Mouse (Mus musculus): ENCODE measurements around the gene Cntn1. TPM values are rescaled to one million over a fixed set of nuclear protein-coding genes. Genes with fewer than 3 reads are reported as not detected.
A peak's percentile ranks its signal among the peaks of the same experiment; 100 is the strongest.

Cntn1 gene
- total RNA-seq (2021): 100 to 1,000 TPM; 270 to 288 TPM
- long read RNA-seq, experiment 1, full-length matches to known transcripts: 121 of 177 reads
- long read RNA-seq, experiment 1, partial matches to known transcripts: 38 of 177 reads
- long read RNA-seq, experiment 1, other reads (novel, unspliced or antisense): 18 of 177 reads
- long read RNA-seq, experiment 2, full-length matches to known transcripts: 55 of 95 reads
- long read RNA-seq, experiment 2, partial matches to known transcripts: 26 of 95 reads
- long read RNA-seq, experiment 2, other reads (novel, unspliced or antisense): 14 of 95 reads

- peak; percentile 80 to 90 for DNase-seq (ENCODE audit: low spot score in 2 of 2)
Observed at GRCm38 (mm10) chr15:92050996-92051352, at the start of gene Cntn1. Gene Cntn1 (plus strand): TSS chr15:92051165.

GRCm38 (mm10) chr15:92001431-92001830 lies 49.5 kb upstream of the Cntn1 start:
- DNase-seq (ENCODE audit: low spot score in 2 of 2): no peak

GRCm38 (mm10) chr15:92012165-92013083 lies 38.5 kb upstream of the Cntn1 start:
- no peak for DNase-seq (ENCODE audit: low spot score in 2 of 2)

- no peak for DNase-seq (ENCODE audit: low spot score in 2 of 2)
Observed at GRCm38 (mm10) chr15:92034111-92034510, 16.9 kb upstream of the Cntn1 start.

- no peak for DNase-seq (ENCODE audit: low spot score in 2 of 2)
Observed at GRCm38 (mm10) chr15:92042538-92042937, 8.4 kb upstream of the Cntn1 start.

- no peak for DNase-seq (ENCODE audit: low spot score in 2 of 2)
Observed at GRCm38 (mm10) chr15:92046042-92046441, 4.9 kb upstream of the Cntn1 start.

GRCm38 (mm10) chr15:92048031-92048430 lies 2.9 kb upstream of the Cntn1 start:
- DNase-seq (ENCODE audit: low spot score in 2 of 2): peak; percentile 9 to 30

GRCm38 (mm10) chr15:92048531-92048930 lies 2.4 kb upstream of the Cntn1 start:
- no peak for DNase-seq (ENCODE audit: low spot score in 2 of 2)

- DNase-seq (ENCODE audit: low spot score in 2 of 2): peak; percentile 51 to 68
Observed at GRCm38 (mm10) chr15:92051353-92052132, 578 bp downstream of the Cntn1 start.

- peak in 1 of 2 experiments; percentile 35 for DNase-seq (ENCODE audit: low spot score in 2 of 2)
Observed at GRCm38 (mm10) chr15:92052133-92052463, 1.1 kb downstream of the Cntn1 start.

- DNase-seq (ENCODE audit: low spot score in 2 of 2): no peak
Observed at GRCm38 (mm10) chr15:92057553-92057952, 6.6 kb downstream of the Cntn1 start.

- DNase-seq (ENCODE audit: low spot score in 2 of 2): no peak
Observed at GRCm38 (mm10) chr15:92060986-92061385, 10.0 kb downstream of the Cntn1 start.

- no peak for DNase-seq (ENCODE audit: low spot score in 2 of 2)
Observed at GRCm38 (mm10) chr15:92079416-92079815, 28.5 kb downstream of the Cntn1 start.

- no peak for DNase-seq (ENCODE audit: low spot score in 2 of 2)
Observed at GRCm38 (mm10) chr15:92085876-92086275, 34.9 kb downstream of the Cntn1 start.

GRCm38 (mm10) chr15:92087691-92088286 lies 36.8 kb downstream of the Cntn1 start:
- DNase-seq (ENCODE audit: low spot score in 2 of 2): no peak

- no peak for DNase-seq (ENCODE audit: low spot score in 2 of 2)
Observed at GRCm38 (mm10) chr15:92090787-92091186, 39.8 kb downstream of the Cntn1 start.

GRCm38 (mm10) chr15:92092041-92092440 lies 41.1 kb downstream of the Cntn1 start:
- DNase-seq (ENCODE audit: low spot score in 2 of 2): no peak

- no peak for DNase-seq (ENCODE audit: low spot score in 2 of 2)
Observed at GRCm38 (mm10) chr15:92099410-92100174, 48.6 kb downstream of the Cntn1 start.

- DNase-seq (ENCODE audit: low spot score in 2 of 2): no peak
Observed at GRCm38 (mm10) chr15:92101956-92102355, 51.0 kb downstream of the Cntn1 start.

GRCm38 (mm10) chr15:92112455-92112854 lies 61.5 kb downstream of the Cntn1 start:
- peak in 1 of 2 experiments; percentile 15 for DNase-seq (ENCODE audit: low spot score in 2 of 2)
